Mouse (Mus musculus): ENCODE data around the gene Tmem63b. TPM values are rescaled to one million over a fixed set of nuclear protein-coding genes. Genes with fewer than 3 reads are reported as not detected.
A peak's percentile ranks its signal among the peaks of the same experiment; 100 is the strongest.

Gene Tmem63b
- polyA plus RNA-seq (2011; ENCODE audit: insufficient read depth, insufficient read length, low read depth, missing spikeins), result 112 and 129 TPM in 2 replicates

- peak within 1 kb of the TSS; percentile 13; the same call in 1 of the 2 replicates for H3K27ac ChIP-seq (ENCODE audit: insufficient read depth, low read length)
- H3K9ac ChIP-seq (ENCODE audit: low read depth, poor library complexity, severe bottlenecking), result peak within 1 kb of the TSS; percentile 88
- H3K4me1 ChIP-seq (ENCODE audit: control insufficient read depth, insufficient read depth, low read length), result peaks cover 2% of the 10 kb centered on the region
- no peak for TF ChIP-seq EP300 (IDR thresholded peaks at IDR 0.05; ENCODE audit: insufficient read depth, low read depth, low read length)
- TF ChIP-seq POLR2A (IDR thresholded peaks at IDR 0.05; ENCODE audit: insufficient read depth, low read length), result no peak
- no peak for TF ChIP-seq CTCF (IDR thresholded peaks at IDR 0.05; ENCODE audit: low read depth, low read length)
- no peaks in the 10 kb centered on the region for H3K9me3 ChIP-seq (replicated peaks; ENCODE audit: control insufficient read depth, insufficient read depth, low read length, poor library complexity, severe bottlenecking)
- peak within 1 kb of the TSS; percentile 82 for H3K4me3 ChIP-seq (ENCODE audit: low read depth, low read length)
- no peaks in the 10 kb centered on the region for H3K36me3 ChIP-seq (ENCODE audit: control insufficient read depth, insufficient read depth, low read length, poor library complexity, severe bottlenecking)
- no peaks in the 10 kb centered on the region for H3K27me3 ChIP-seq (ENCODE audit: control insufficient read depth, insufficient read depth, low read length, poor library complexity, severe bottlenecking)
These were observed at the start of gene Tmem63b for GRCm38 (mm10) chr17:45686716-45687115. TSS of gene Tmem63b (minus strand) at chr17:45686905.

- peak overlapping the region; percentile 69 for H3K4me3 ChIP-seq (ENCODE audit: low read depth, low read length)
These were observed 48.9 kb upstream of the Tmem63b start for GRCm38 (mm10) chr17:45735382-45736310.

GRCm38 (mm10) chr17:45734881-45735280 lies 48.2 kb upstream of the Tmem63b start:
- H3K9ac ChIP-seq (ENCODE audit: low read depth, poor library complexity, severe bottlenecking), result no peak overlapping the region
- no peaks in the 10 kb centered on the region for H3K36me3 ChIP-seq (ENCODE audit: control insufficient read depth, insufficient read depth, low read length, poor library complexity, severe bottlenecking)
- TF ChIP-seq POLR2A (IDR thresholded peaks at IDR 0.05; ENCODE audit: insufficient read depth, low read length) (no peak), EP300 (IDR thresholded peaks at IDR 0.05; ENCODE audit: insufficient read depth, low read depth, low read length) (no peak), CTCF (IDR thresholded peaks at IDR 0.05; ENCODE audit: low read depth, low read length) (no peak)
- no peaks in the 10 kb centered on the region for H3K9me3 ChIP-seq (replicated peaks; ENCODE audit: control insufficient read depth, insufficient read depth, low read length, poor library complexity, severe bottlenecking)
- no peak overlapping the region for H3K27ac ChIP-seq (ENCODE audit: insufficient read depth, low read length)
- peaks cover 9% of the 10 kb centered on the region for H3K4me1 ChIP-seq (ENCODE audit: control insufficient read depth, insufficient read depth, low read length)
- peak overlapping the region; percentile 13; the same call in 1 of the 2 replicates for H3K4me3 ChIP-seq (ENCODE audit: low read depth, low read length)
- no peaks in the 10 kb centered on the region for H3K27me3 ChIP-seq (ENCODE audit: control insufficient read depth, insufficient read depth, low read length, poor library complexity, severe bottlenecking)

More at GRCm38 (mm10) chr17:45735382-45736310, 48.9 kb upstream of the Tmem63b start:
- TF ChIP-seq POLR2A (IDR thresholded peaks at IDR 0.05; ENCODE audit: insufficient read depth, low read length) (peak; percentile 20), EP300 (IDR thresholded peaks at IDR 0.05; ENCODE audit: insufficient read depth, low read depth, low read length) (0 out of 2 replicates have a peak, but pooled peaks have one; percentile 12), CTCF (IDR thresholded peaks at IDR 0.05; ENCODE audit: low read depth, low read length) (peak; percentile 87)
- Histone ChIP-seq H3K27me3 (ENCODE audit: control insufficient read depth, insufficient read depth, low read length, poor library complexity, severe bottlenecking) (no peaks in the 10 kb centered on the region), H3K4me1 (ENCODE audit: control insufficient read depth, insufficient read depth, low read length) (peaks cover 9% of the 10 kb centered on the region), H3K36me3 (ENCODE audit: control insufficient read depth, insufficient read depth, low read length, poor library complexity, severe bottlenecking) (no peaks in the 10 kb centered on the region), H3K9ac (ENCODE audit: low read depth, poor library complexity, severe bottlenecking) (peak overlapping the region; percentile 74), H3K27ac (ENCODE audit: insufficient read depth, low read length) (peak overlapping the region; percentile 7; the same call in 1 of the 2 replicates), H3K9me3 (replicated peaks; ENCODE audit: control insufficient read depth, insufficient read depth, low read length, poor library complexity, severe bottlenecking) (no peaks in the 10 kb centered on the region)

- Histone ChIP-seq H3K27me3 (ENCODE audit: control insufficient read depth, insufficient read depth, low read length, poor library complexity, severe bottlenecking) (no peaks in the 10 kb centered on the region), H3K9ac (ENCODE audit: low read depth, poor library complexity, severe bottlenecking) (peak overlapping the region; percentile 59), H3K27ac (ENCODE audit: insufficient read depth, low read length) (no peak overlapping the region), H3K4me3 (ENCODE audit: low read depth, low read length) (peak overlapping the region; percentile 45), H3K9me3 (replicated peaks; ENCODE audit: control insufficient read depth, insufficient read depth, low read length, poor library complexity, severe bottlenecking) (no peaks in the 10 kb centered on the region), H3K4me1 (ENCODE audit: control insufficient read depth, insufficient read depth, low read length) (peaks cover 9% of the 10 kb centered on the region), H3K36me3 (ENCODE audit: control insufficient read depth, insufficient read depth, low read length, poor library complexity, severe bottlenecking) (no peaks in the 10 kb centered on the region)
- no peak for TF ChIP-seq CTCF (IDR thresholded peaks at IDR 0.05; ENCODE audit: low read depth, low read length)
- TF ChIP-seq EP300 (IDR thresholded peaks at IDR 0.05; ENCODE audit: insufficient read depth, low read depth, low read length), result no peak
- no peak for TF ChIP-seq POLR2A (IDR thresholded peaks at IDR 0.05; ENCODE audit: insufficient read depth, low read length)
These were observed 47.6 kb upstream of the Tmem63b start for GRCm38 (mm10) chr17:45734333-45734732.

GRCm38 (mm10) chr17:45733735-45734301 lies 47.1 kb upstream of the Tmem63b start, which contains the start of gene 1600014C23Rik:
TSS of gene 1600014C23Rik (minus strand) at chr17:45733844.
- Histone ChIP-seq H3K27me3 (ENCODE audit: control insufficient read depth, insufficient read depth, low read length, poor library complexity, severe bottlenecking) (no peaks in the 10 kb centered on the region), H3K36me3 (ENCODE audit: control insufficient read depth, insufficient read depth, low read length, poor library complexity, severe bottlenecking) (no peaks in the 10 kb centered on the region), H3K27ac (ENCODE audit: insufficient read depth, low read length) (no peak within 1 kb of the TSS), H3K9ac (ENCODE audit: low read depth, poor library complexity, severe bottlenecking) (peak within 1 kb of the TSS; percentile 59), H3K4me1 (ENCODE audit: control insufficient read depth, insufficient read depth, low read length) (peaks cover 9% of the 10 kb centered on the region), H3K4me3 (ENCODE audit: low read depth, low read length) (peak within 1 kb of the TSS; percentile 45), H3K9me3 (replicated peaks; ENCODE audit: control insufficient read depth, insufficient read depth, low read length, poor library complexity, severe bottlenecking) (no peaks in the 10 kb centered on the region)
- TF ChIP-seq POLR2A (IDR thresholded peaks at IDR 0.05; ENCODE audit: insufficient read depth, low read length) (no peak), EP300 (IDR thresholded peaks at IDR 0.05; ENCODE audit: insufficient read depth, low read depth, low read length) (no peak)

All from ES-Bruce4 (cell line).